Mouse (Mus musculus) gastrocnemius, postnatal 14 days (tissue): ENCODE results near the gene Dxo. TPM values are rescaled to one million over a fixed set of nuclear protein-coding genes. Genes with fewer than 3 reads are reported as not detected.
A peak's percentile ranks its signal among the peaks of the same experiment; 100 is the strongest.
"Not testable (repeated sequence)": the region's sequence is repeated elsewhere in the genome, so short reads cannot be mapped to it uniquely, and the experiment has no call there.

Source experiments
- DNase-seq: peaks from one replicate; pipeline ENCODE4 v3.0.0; 2021; ENCODE audit warnings: mixed read lengths
- intact Hi-C: fragments of 180-260 bp; cut with DNase I; formaldehyde crosslinking; loops from one replicate; pipeline ENCODE4 v1.15.1; 2025; ENCODE audit warnings: low total_unique reads
- total RNA-seq, 2 experiments: library from RNA; stranded (reverse); gene quantifications; 2 replicates each; pipeline ENCODE4 v1.2.3; 2021

Gene Dxo
- total RNA-seq, 2 experiments from 2014 or later: 9.3 to 13.0 TPM

DNA sequence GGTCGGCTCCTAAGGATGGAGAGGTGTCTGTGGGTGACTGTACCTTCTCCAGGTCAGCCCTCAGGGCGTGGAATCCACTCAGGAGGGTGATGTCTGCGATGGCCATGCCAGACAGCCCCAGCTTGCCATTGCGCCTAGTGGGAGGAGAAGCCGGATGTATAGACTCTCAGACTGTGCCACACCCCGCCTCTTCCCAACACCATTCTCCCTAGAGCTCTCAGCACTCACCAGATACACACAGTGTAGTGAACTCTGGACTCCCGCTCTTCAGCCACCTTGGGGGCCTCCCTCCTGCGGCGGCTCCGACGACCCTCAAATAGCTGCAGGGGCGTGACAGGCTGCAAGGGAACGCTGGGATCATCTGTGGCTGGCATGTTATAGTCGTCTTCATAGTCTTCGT is 25.5 kb upstream of the Dxo start:
- DNase-seq: no peak
- intact Hi-C loops: loop anchor here (5.0 kb wide), 1 partner anchor 159 kb away; no protein-coding TSS in a partner anchor

DNA sequence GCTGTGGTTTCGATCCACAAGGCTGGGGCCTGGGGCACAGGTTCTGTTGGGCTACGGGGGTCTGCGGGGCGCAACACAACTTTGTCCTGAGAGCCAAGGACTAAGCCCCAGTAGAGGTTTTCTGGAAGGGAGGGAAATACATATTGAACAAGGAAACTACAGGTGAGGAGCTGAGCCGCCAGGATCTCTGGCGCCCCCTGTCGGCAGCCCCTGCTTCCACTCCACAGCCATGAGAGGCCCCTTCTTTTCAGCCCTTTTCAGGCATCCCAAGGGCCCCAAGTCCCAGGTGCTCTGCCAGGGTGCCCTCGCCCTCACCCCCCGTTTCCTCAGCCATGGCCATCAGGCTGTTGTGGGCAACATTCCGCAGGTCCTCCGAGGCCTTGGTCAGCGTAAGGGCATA is 23.1 kb upstream of the Dxo start:
- peak; percentile 25 for DNase-seq
- intact Hi-C loops: loop anchor here (5.0 kb wide), 1 partner anchor 161 kb away; no protein-coding TSS in a partner anchor

GRCm38 (mm10) chr17:34814818-34815370 is 21.9 kb upstream of the Dxo start:
- intact Hi-C loops: loop anchor here (5.0 kb wide), 1 partner anchor 163 kb away; no protein-coding TSS in a partner anchor
- DNase-seq: no peak

- DNase-seq, intact Hi-C loops: not testable (repeated sequence)
Observed at GRCm38 (mm10) chr17:34830776-34831175, 6.0 kb upstream of the Dxo start.

DNA sequence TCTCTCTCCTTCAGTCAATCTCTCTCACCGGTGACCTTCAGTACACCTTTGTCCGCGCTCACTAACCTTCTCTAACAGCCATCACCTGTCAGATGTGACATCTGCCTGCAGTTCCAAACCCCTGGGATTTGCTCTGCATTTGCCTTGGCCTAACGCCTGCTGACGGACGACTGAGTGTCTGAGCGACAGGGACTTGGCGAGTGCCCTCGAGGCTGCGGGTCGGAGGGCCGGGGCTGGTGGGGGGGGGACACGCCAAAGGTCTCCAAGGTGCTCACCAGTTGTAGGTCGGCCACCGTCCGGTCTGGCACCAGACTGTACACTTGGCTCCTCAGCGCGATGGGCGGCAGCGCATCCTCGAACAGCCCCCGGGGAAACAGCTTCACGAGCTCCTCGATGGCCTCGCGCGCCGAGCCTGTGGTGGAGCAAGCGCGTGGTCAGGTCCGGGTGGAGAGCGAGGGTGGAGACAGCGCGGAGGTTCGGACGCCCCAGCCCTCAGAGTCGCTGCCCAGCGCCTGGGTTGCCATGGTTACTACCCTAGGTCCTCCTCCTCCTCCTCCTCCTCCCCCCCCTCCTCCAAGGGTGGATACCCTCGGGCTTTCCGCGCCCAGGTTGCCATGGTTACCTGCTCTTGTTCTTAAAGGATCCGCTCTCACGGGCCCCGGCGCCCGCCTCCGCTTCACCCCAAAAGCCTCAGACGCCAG is 514 bp upstream of the Dxo start:
- intact Hi-C loops: no loop called here
- DNase-seq: no peak

DNA sequence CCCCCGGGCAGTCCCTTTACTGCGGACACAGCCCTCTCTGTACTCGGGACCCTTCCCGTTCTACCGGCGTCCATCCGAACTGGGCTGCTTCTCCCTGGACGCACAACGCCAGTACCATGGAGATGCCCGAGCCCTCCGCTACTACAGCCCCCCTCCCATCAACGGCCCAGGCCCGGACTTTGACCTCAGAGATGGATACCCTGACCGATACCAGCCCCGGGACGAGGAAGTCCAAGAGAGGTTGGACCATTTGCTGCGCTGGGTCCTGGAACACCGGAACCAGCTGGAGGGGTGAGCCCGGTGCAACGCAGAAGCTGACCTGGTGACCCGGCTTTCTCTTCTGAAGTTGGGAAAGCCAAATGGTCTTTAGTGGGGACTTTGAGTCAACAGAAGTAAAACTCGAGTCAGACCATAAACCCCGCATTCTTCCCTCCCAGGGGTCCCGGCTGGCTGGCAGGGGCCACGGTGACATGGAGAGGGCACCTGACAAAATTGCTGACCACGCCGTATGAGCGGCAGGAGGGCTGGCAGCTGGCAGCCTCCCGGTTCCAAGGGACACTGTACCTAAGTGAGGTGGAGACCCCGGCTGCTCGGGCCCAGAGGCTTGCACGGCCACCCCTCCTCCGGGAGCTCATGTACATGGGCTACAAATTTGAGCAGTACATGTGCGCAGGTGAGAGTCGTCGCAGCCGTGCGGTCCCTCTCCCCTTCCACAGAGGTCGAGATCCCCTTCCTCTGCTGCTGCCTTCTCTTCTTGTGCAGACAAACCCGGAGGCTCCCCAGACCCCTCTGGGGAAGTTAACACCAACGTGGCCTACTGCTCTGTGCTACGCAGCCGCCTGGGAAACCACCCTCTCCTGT is 875 bp downstream of the Dxo start:
- DNase-seq: no peak
- intact Hi-C loops: no loop called here

DNA sequence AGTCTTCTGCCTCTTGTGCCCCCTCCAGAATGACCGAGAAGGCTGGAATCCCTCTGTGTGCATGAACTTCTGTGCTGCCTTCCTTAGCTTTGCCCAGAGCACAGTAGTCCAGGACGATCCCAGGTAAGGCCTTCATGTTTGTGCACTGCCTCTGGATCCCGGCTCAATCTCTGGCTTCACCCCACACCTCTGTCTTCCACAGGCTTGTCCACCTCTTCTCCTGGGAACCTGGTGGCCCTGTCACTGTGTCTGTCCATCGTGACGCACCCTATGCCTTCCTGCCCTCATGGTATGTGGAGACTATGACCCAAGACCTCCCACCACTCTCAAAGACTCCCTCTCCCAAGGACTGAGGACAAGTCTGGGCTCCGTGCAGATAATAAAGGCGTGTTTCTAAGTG is 2.0 kb downstream of the Dxo start:
- DNase-seq: no peak
- intact Hi-C loops: no loop called here

DNA sequence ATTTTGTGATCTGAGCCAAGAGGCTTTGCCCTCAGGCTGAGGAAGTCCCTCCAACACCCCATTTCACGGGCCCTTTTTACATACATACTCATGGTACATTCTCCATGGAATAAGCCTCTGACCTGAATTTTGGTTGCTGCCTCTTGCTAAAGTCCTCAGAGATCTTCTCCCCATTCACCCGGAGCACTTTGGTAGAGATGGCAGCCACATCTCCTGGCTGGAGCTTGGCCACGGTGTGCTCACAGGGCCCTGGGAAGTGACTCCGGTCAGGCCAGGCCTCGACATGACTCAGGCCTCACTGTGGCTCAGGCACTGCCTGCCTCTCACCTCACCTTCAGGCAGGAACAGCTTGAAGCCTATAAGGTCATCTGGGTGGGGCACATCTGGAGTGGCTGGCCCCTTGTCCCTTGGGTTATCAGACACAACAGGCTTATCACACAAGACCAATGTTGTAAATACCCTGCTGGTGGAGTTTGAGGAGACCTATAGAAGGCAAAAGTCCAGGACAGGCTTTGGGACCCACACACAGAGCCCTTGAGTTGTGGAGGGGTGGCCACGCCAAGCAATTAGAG is 4.0 kb downstream of the Dxo start:
- no peak for DNase-seq
- intact Hi-C loops: no loop called here

DNA sequence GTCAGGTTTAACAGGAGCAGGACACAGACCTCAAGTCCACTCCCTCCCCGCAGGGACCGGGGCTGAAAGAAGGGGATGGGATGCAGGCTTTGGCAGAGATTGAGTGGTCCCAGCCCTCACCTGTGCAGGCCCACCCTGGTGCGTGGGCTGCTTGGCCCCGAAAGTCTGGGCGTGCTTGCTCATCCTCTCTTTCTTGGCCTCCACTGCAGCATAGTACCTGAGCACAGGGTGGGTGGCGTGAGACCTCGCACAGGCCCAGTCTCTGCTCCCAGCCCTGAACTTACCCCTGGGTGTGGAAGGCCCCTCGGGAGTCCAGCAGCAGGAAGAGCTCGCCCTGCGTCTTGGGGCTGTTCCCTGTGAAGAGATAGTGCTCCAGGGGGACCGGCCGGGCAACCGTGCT is 8.1 kb downstream of the Dxo start:
- intact Hi-C loops: no loop called here
- DNase-seq: no peak

- intact Hi-C loops: no loop called here
Observed at GRCm38 (mm10) chr17:34847192-34847591, 10.4 kb downstream of the Dxo start.

GRCm38 (mm10) chr17:34847615-34848014 is 10.8 kb downstream of the Dxo start:
- no peak for DNase-seq
- intact Hi-C loops: no loop called here

More at GRCm38 (mm10) chr17:34847192-34847591, 10.4 kb downstream of the Dxo start:
- DNase-seq: no peak

DNA sequence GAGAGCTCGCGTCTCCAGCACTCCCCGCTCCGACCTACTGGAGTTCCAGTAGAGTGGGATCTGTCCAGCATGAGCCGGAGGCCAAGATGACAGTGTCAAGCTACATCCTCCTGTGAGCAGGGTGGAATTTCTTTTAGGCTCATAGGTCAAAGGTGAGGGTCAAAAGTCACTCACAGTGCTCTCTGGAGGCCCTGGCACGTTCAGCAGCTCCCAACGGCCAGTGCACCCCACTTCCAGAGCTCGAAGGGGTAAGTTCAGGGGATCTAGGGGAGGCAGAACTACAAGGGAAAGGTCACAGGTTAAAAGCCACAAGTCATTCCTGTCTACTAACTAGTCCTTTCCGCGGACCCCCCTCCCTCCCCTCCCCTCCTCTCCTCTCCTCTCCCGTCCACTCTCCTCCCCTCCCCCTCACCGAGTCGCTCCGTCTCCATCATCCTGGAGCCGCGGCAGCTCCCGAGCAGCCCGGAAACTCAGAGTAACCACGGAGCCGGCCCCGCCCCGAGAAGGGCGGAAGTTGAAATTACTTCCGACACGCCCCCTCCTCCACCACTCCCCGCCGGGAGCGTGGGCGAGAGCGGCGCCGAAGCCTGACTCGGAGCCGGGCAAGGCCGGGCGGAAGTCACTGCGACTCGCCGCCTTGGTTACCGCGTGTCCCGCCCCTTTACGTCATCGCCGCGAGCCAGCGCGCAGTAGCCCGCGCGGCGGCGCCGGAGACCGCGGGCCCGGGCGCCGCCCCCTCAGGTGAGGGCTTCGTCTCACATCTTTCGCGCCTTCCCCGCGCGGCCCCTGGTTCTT is 13.1 kb downstream of the Dxo start, which contains the start of the genes Skiv2l and Nelfe:
Gene Skiv2l, minus strand, starts transcription at position 489 of the 795 bp plus-strand sequence.
Gene Nelfe, plus strand, starts transcription at position 670 of the 795 bp plus-strand sequence.
- DNase-seq: peak; percentile 99
- intact Hi-C loops: loop anchor here (5.0 to 10.0 kb wide), 2 partner anchors 42 to 135 kb away; partner anchors contain the start of gene Lsm2

DNA sequence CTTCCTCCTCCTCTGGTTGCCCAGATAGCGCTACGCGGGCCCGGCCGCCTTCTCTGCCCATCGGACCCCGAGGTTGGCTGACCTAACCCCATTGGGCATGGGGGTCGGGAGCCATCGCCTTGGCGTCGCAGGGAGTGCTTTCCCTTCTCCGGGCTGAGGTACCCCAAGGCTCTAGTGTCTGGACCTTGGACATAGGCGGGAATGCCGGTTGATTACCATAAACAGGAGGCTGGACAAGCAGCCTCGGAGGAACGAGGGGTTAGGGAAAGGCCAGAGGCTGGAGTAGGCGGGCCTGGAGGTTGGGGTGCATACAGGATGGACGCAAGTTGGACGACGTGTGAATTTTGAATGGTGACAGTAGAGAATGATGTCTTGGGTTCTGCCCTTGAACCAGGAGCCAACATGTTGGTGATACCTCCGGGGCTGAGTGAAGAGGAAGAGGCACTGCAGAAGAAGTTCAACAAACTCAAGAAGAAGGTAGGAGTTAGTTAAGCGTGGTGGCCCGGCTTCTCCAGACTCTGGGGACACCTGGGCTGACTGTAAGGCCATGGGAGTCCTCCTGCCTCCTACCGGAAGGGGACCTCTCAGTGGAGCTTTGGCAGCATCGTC is 13.8 kb downstream of the Dxo start:
- intact Hi-C loops: loop anchor here (5.0 to 10.0 kb wide), 2 partner anchors 42 to 134 kb away; partner anchors contain the start of gene Lsm2
- DNase-seq: no peak

GRCm38 (mm10) chr17:34853511-34853910 is 16.7 kb downstream of the Dxo start:
- DNase-seq: no peak
- intact Hi-C loops: loop anchor here (5.0 to 10.0 kb wide), 2 partner anchors 39 to 131 kb away; partner anchors contain the start of gene Lsm2

DNA sequence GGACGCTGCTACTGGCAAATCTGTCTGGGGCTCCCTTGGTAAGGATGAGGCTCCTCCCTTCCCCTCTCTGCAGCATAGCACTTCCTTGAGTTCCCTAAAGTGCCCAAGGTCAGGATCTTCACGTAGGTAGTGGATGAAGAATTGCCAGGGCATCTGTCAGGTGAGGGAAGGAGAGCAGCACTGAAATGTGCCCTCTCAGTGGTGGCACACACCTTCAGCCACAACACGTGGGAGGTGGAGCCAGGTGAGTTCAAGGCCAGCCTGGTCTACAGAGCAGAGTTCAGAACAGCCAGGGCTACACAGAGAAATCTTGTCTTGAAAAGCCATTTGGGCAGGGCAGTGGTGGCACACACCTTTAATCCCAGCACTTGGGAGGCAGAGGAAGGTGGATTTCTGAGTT is 17.9 kb downstream of the Dxo start:
- no peak for DNase-seq
- intact Hi-C loops: loop anchor here (5.0 to 10.0 kb wide), 3 partner anchors 38 to 130 kb away; partner anchors contain the start of genes Lsm2 and Slc44a4

- DNase-seq: no peak
- intact Hi-C loops: loop anchor here (5.0 to 10.0 kb wide), 2 partner anchors 56 to 129 kb away; partner anchors contain the start of genes Lsm2 and Slc44a4
Observed at GRCm38 (mm10) chr17:34855825-34856224, 19.0 kb downstream of the Dxo start.

DNA sequence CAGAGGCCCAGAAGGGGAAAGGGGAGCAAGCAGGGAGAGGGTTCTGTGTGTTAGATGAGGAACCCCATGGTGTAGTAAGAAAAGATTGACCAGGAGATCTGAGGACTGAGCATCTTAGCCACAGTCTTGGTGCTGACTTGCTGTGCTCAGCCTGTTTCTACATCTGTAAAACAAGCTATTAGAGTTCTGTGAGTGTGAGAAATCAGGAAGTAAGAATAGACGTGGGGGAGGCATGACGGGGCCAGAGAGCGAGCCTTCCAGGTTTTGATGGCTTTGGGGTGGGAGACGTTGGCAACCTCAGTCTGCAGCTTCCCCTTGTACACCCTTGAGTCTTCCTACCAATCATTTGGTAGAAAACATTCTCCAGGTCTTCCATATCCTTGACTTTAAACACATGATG is 21.9 kb downstream of the Dxo start:
- no peak for DNase-seq
- intact Hi-C loops: loop anchor here (5.0 to 10.0 kb wide), 2 partner anchors 54 to 126 kb away; partner anchors contain the start of genes Lsm2 and Slc44a4

DNA sequence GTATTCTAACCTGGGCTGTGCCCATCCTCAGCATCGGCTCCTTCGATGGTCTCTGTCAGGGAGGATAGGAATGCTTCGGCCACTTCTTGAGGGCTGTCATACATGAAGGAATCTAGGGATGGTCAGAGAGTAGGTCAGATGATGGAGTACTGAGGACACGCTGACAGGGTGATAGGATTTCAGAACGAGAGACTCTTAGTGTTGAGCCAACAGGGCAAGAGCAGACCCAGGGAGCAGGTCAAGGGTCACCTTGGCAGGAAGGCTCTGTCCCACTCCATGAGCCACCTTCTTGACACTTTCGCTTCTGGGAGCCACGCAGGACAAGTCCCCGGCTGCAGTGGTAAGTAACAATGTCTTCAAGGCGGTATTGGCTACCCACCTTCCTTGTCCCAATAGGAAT is 23.7 kb downstream of the Dxo start:
- intact Hi-C loops: no loop called here
- no peak for DNase-seq
